In genomic region chr1:59332737-59333385, GRCm38 (mm10) we compare ENCODE assay signal across 10 mouse cellular contexts.
A peak's percentile ranks its signal among the peaks of the same experiment; 100 is the strongest.
DNase-seq lines count a peak whose midpoint lies in the region; ATAC-seq and TF ChIP-seq lines count a peak whose summit lies in the region.
"Had no signal": no experiment of that assay in that cellular context is flagged by ENCODE, and none has a peak within 500 bp of the region (broad histone marks: within the 10 kb centered on the region; RNA-seq: fewer than 3 reads in every experiment).

No protein-coding gene starts in this region.

- H3K27ac ChIP-seq in kidney, embryonic 15.5 days, result peak overlapping the region; percentile 85
- no peak overlapping the region for H3K27ac ChIP-seq in kidney, adult 2 months (ENCODE audit: insufficient read depth, low read depth, low read length)
- H3K27ac ChIP-seq in forebrain, embryonic 13.5 days, result peak overlapping the region; percentile 35
- H3K27ac ChIP-seq in limb, embryonic 13.5 days, result peak overlapping the region; percentile 22; the same call in 1 of the 2 replicates
- H3K27ac ChIP-seq: layer of hippocampus, adult 2 months had no signal

- H3K9me3 ChIP-seq in kidney, embryonic 15.5 days (replicated peaks), result no peaks in the 10 kb centered on the region
- no peaks in the 10 kb centered on the region for H3K9me3 ChIP-seq in forebrain, embryonic 13.5 days (replicated peaks)
- H3K9me3 ChIP-seq in limb, embryonic 13.5 days, result no peaks in the 10 kb centered on the region

- TF ChIP-seq POLR2A in kidney, adult 2 months (IDR thresholded peaks at IDR 0.05; ENCODE audit: low read depth, low read length), result no peak

- WGBS in kidney, embryonic 15.5 days, result 32% methylated on average over 13 of the region's 13 CpGs
- 57% methylated on average over 13 of the region's 13 CpGs for WGBS in kidney, adult 2 months
- WGBS in forebrain, embryonic 13.5 days, result 17% methylated on average over 13 of the region's 13 CpGs
- 26% methylated on average over 13 of the region's 13 CpGs for WGBS in limb, embryonic 13.5 days

- TF ChIP-seq CTCF in kidney, adult 2 months (conservative IDR thresholded peaks at IDR 0.05; ENCODE audit: insufficient read depth, insufficient read length, low read depth, low read length), result no peak

- H3K4me3 ChIP-seq in kidney, embryonic 15.5 days (replicated peaks), result no peak overlapping the region
- H3K4me3 ChIP-seq in kidney, adult 2 months (ENCODE audit: insufficient read depth, low read depth, low read length), result no peak overlapping the region
- H3K4me3 ChIP-seq in forebrain, embryonic 13.5 days, result no peak overlapping the region
- H3K4me3 ChIP-seq in limb, embryonic 13.5 days, result no peak overlapping the region
- H3K4me3 ChIP-seq: layer of hippocampus, adult 2 months had no signal

- no peak for ATAC-seq in kidney, embryonic 15.5 days (replicated peaks; ENCODE audit: low FRiP score)
- ATAC-seq in forebrain, embryonic 13.5 days, result no peak
- ATAC-seq in limb, embryonic 13.5 days (ENCODE audit: low FRiP score, low read depth), result no peak

- H3K9ac ChIP-seq in kidney, embryonic 15.5 days, result no peak overlapping the region
- H3K9ac ChIP-seq in forebrain, embryonic 13.5 days, result 0 out of 2 replicates have a peak overlapping the region, but pooled peaks have one; percentile 21
- peak overlapping the region; percentile 2; the same call in 1 of the 2 replicates for H3K9ac ChIP-seq in limb, embryonic 13.5 days

- DNase-seq in kidney, adult 2 months, result no peak
- DNase-seq in brain, adult 2 months (ENCODE audit: low read depth, low spot score), result peak; percentile 33
- no peak for DNase-seq in spleen, postnatal 14 days (ENCODE audit: low spot score in 2 of 2)
- DNase-seq in gastrocnemius, postnatal 10 days, result no peak
- no peak for DNase-seq in urinary bladder, postnatal 4 days (ENCODE audit: low spot score in 2 of 2)
- DNase-seq: right cerebral cortex, postnatal 25 days had no signal

- no peaks in the 10 kb centered on the region for H3K27me3 ChIP-seq in kidney, embryonic 15.5 days
- no peaks in the 10 kb centered on the region for H3K27me3 ChIP-seq in kidney, adult 2 months (replicated peaks; ENCODE audit: control insufficient read depth, insufficient read depth, low read length)
- no peaks in the 10 kb centered on the region for H3K27me3 ChIP-seq in forebrain, embryonic 13.5 days
- no peaks in the 10 kb centered on the region for H3K27me3 ChIP-seq in limb, embryonic 13.5 days

- peaks cover 63% of the 10 kb centered on the region for H3K4me1 ChIP-seq in kidney, embryonic 15.5 days
- H3K4me1 ChIP-seq in kidney, adult 2 months (ENCODE audit: control insufficient read depth, insufficient read depth, low read length), result 0 out of 2 replicates have a peak, but pooled peaks cover 6% of the 10 kb centered on the region
- peaks cover 33% of the 10 kb centered on the region for H3K4me1 ChIP-seq in forebrain, embryonic 13.5 days
- H3K4me1 ChIP-seq in limb, embryonic 13.5 days, result peaks cover 52% of the 10 kb centered on the region

- no peak overlapping the region for H3K4me2 ChIP-seq in kidney, embryonic 15.5 days
- H3K4me2 ChIP-seq in forebrain, embryonic 13.5 days, result peak overlapping the region; percentile 39
- peak overlapping the region; percentile 9; the same call in 1 of the 2 replicates for H3K4me2 ChIP-seq in limb, embryonic 13.5 days (replicated peaks)

- no peaks in the 10 kb centered on the region for H3K36me3 ChIP-seq in kidney, embryonic 15.5 days
- H3K36me3 ChIP-seq in kidney, adult 2 months (ENCODE audit: control insufficient read depth, insufficient read depth, low read length), result no peaks in the 10 kb centered on the region
- H3K36me3 ChIP-seq in forebrain, embryonic 13.5 days (ENCODE audit: poor library complexity, severe bottlenecking), result no peaks in the 10 kb centered on the region
- no peaks in the 10 kb centered on the region for H3K36me3 ChIP-seq in limb, embryonic 13.5 days
